Mouse (Mus musculus) MEL (cell line): ENCODE data around the gene Stom. TPM values are rescaled to one million over a fixed set of nuclear protein-coding genes. Genes with fewer than 3 reads are reported as not detected.

Experiments used
- DNase-seq: peaks from one replicate; pipeline ENCODE4 v3.0.0; 2011; ENCODE audit warnings: low read depth, low spot score
- H3K27ac ChIP-seq: 2 replicates; pipeline ENCODE4 v1.5.1; 2012; ENCODE audit warnings: low read depth, mild to moderate bottlenecking, control low read depth, low read length, moderate library complexity; ENCODE audit not compliant: control insufficient read depth
- H3K27me3 ChIP-seq, 2 experiments: fragments of 150-350 bp in 1 of 2; sonication (generic) in 1 of 2; 2 replicates each; pipeline ENCODE4 v1.6.1; 2012; ENCODE audit warnings: low read length in 2 of 2, mild to moderate bottlenecking in 2 of 2, improper control_type of control experiment in 1 of 2, moderate library complexity in 1 of 2; ENCODE audit not compliant: insufficient read depth in 2 of 2, control insufficient read depth in 1 of 2
- H3K36me3 ChIP-seq, 2 experiments: 2 replicates each; pipeline ENCODE4 v1.6.1; 2012 to 2014; ENCODE audit warnings: low read length in 2 of 2, improper control_type of control experiment in 1 of 2, inconsistent platforms in 1 of 2, mild to moderate bottlenecking in 1 of 2; ENCODE audit not compliant: insufficient read depth in 2 of 2, control insufficient read depth in 1 of 2
- H3K4me1 ChIP-seq, 2 experiments: fragments of 150-350 bp in 1 of 2; sonication (generic) in 1 of 2; 2 replicates each; pipeline ENCODE4 v1.6.1; 2012; ENCODE audit warnings: low read length in 2 of 2, improper control_type of control experiment in 1 of 2, mild to moderate bottlenecking in 1 of 2; ENCODE audit not compliant: insufficient read depth in 2 of 2, control insufficient read depth in 1 of 2
- H3K4me3 ChIP-seq, 2 experiments: fragments of 150-350 bp in 1 of 2; sonication (generic) in 1 of 2; 2 replicates each; pipeline ENCODE4 v1.5.1; 2012; ENCODE audit warnings: low read depth in 2 of 2, low read length in 2 of 2, mild to moderate bottlenecking in 2 of 2, moderate library complexity in 2 of 2, control low read depth in 1 of 2, improper control_type of control experiment in 1 of 2; ENCODE audit not compliant: control insufficient read depth in 1 of 2, insufficient read depth in 1 of 2
- H3K79me2 ChIP-seq: 2 replicates; pipeline ENCODE4 v1.6.1; 2012; ENCODE audit warnings: mild to moderate bottlenecking, low read length, moderate library complexity; ENCODE audit not compliant: control insufficient read depth, poor library complexity, insufficient read depth
- H3K9ac ChIP-seq: 2 replicates; pipeline ENCODE4 v1.6.1; 2012; ENCODE audit warnings: low read depth, mild to moderate bottlenecking, control low read depth, low read length, moderate library complexity; ENCODE audit not compliant: control insufficient read depth, poor library complexity, severe bottlenecking
- H3K9me3 ChIP-seq: fragments of 150-350 bp; sonication (generic); replicated peaks from 2 replicates; pipeline ENCODE4 v1.6.1; 2012; ENCODE audit warnings: mild to moderate bottlenecking, low read length, improper control_type of control experiment, moderate library complexity; ENCODE audit not compliant: insufficient read depth
- BHLHE40 ChIP-seq: IDR thresholded peaks from 2 replicates; pipeline ENCODE4 v1.6.1; 2012; ENCODE audit warnings: low read depth, mild to moderate bottlenecking, inconsistent platforms, low read length, improper control_type of control experiment, borderline replicate concordance
- E2F4 ChIP-seq: IDR thresholded peaks from 2 replicates; pipeline ENCODE4 v1.6.1; 2011; ENCODE audit warnings: low read depth, low read length, improper control_type of control experiment, borderline replicate concordance
- EP300 ChIP-seq, 2 experiments: IDR thresholded peaks; 2 replicates each; pipeline ENCODE4 v1.6.1; 2011; ENCODE audit warnings: improper control_type of control experiment in 2 of 2, low read length in 2 of 2, low read depth in 1 of 2, mild to moderate bottlenecking in 1 of 2
- ETS1 ChIP-seq: IDR thresholded peaks from 2 replicates; pipeline ENCODE4 v1.6.1; 2012; ENCODE audit warnings: low read depth, mild to moderate bottlenecking, inconsistent platforms, low read length, improper control_type of control experiment, moderate library complexity
- GATA1 ChIP-seq: IDR thresholded peaks from 2 replicates; pipeline ENCODE4 v1.6.1; 2011; ENCODE audit warnings: low read depth, low read length, improper control_type of control experiment
- HCFC1 ChIP-seq: IDR thresholded peaks from 2 replicates; pipeline ENCODE4 v1.6.1; 2012; ENCODE audit warnings: low read depth, mild to moderate bottlenecking, inconsistent platforms, low read length, improper control_type of control experiment, moderate library complexity
- MAX ChIP-seq: IDR thresholded peaks from 2 replicates; pipeline ENCODE4 v1.6.1; 2011; ENCODE audit warnings: low read length, improper control_type of control experiment
- MAZ ChIP-seq: IDR thresholded peaks from 2 replicates; pipeline ENCODE4 v1.6.1; 2012; ENCODE audit warnings: low read depth, mild to moderate bottlenecking, inconsistent platforms, low read length, improper control_type of control experiment
- MEF2A ChIP-seq: IDR thresholded peaks from 2 replicates; pipeline ENCODE4 v1.6.1; 2014; ENCODE audit warnings: low read depth, mild to moderate bottlenecking, inconsistent platforms, low read length, improper control_type of control experiment; ENCODE audit not compliant: poor library complexity, insufficient replicate concordance, severe bottlenecking; ENCODE audit errors: extremely low read depth
- MXI1 ChIP-seq: IDR thresholded peaks from 2 replicates; pipeline ENCODE4 v1.6.1; 2011; ENCODE audit warnings: mild to moderate bottlenecking, low read depth, low read length, improper control_type of control experiment
- MYB ChIP-seq: IDR thresholded peaks from 2 replicates; pipeline ENCODE4 v1.6.1; 2011; ENCODE audit warnings: mild to moderate bottlenecking, low read depth, low read length, improper control_type of control experiment
- MYC ChIP-seq: IDR thresholded peaks from 2 replicates; pipeline ENCODE4 v1.6.1; 2011; ENCODE audit warnings: low read depth, mild to moderate bottlenecking, low read length, improper control_type of control experiment, moderate library complexity
- NELFE ChIP-seq: IDR thresholded peaks from 2 replicates; pipeline ENCODE4 v1.6.1; 2011; ENCODE audit warnings: low read depth, low read length, improper control_type of control experiment
- NRF1 ChIP-seq: IDR thresholded peaks from 2 replicates; pipeline ENCODE4 v1.6.1; 2014; ENCODE audit warnings: low read depth, mild to moderate bottlenecking, inconsistent platforms, low read length, improper control_type of control experiment, moderate library complexity; ENCODE audit not compliant: poor library complexity, insufficient read depth, severe bottlenecking
- POLR2A ChIP-seq, 2 experiments: IDR thresholded peaks; 2 replicates each; pipeline ENCODE4 v1.6.1; 2011 to 2012; ENCODE audit warnings: low read length in 2 of 2, mild to moderate bottlenecking in 2 of 2, control low read depth in 1 of 2, improper control_type of control experiment in 1 of 2, low read depth in 1 of 2, moderate library complexity in 1 of 2; ENCODE audit not compliant: control insufficient read depth in 1 of 2, insufficient read depth in 1 of 2, poor library complexity in 1 of 2
- POLR2AphosphoS2 ChIP-seq: IDR thresholded peaks from 2 replicates; pipeline ENCODE4 v1.6.1; 2011; ENCODE audit warnings: low read length, improper control_type of control experiment
- RCOR1 ChIP-seq: IDR thresholded peaks from 2 replicates; pipeline ENCODE4 v1.6.1; 2012; ENCODE audit warnings: low read depth, mild to moderate bottlenecking, inconsistent platforms, low read length, improper control_type of control experiment
- SMC3 ChIP-seq: IDR thresholded peaks from 2 replicates; pipeline ENCODE4 v1.6.1; 2011; ENCODE audit warnings: low read depth, low read length, improper control_type of control experiment
- TAL1 ChIP-seq: IDR thresholded peaks from 2 replicates; pipeline ENCODE4 v1.6.1; 2012; ENCODE audit warnings: mild to moderate bottlenecking, inconsistent platforms, low read length, moderate library complexity, mixed read lengths
- TBP ChIP-seq: IDR thresholded peaks from 2 replicates; pipeline ENCODE4 v1.8.0; 2011; ENCODE audit warnings: low read depth, low read length, improper control_type of control experiment
- TCF12 ChIP-seq: IDR thresholded peaks from 2 replicates; pipeline ENCODE4 v1.6.1; 2014; ENCODE audit warnings: low read depth, mild to moderate bottlenecking, inconsistent platforms, low read length, improper control_type of control experiment, moderate library complexity
- USF2 ChIP-seq, 2 experiments: IDR thresholded peaks; 2 replicates each; pipeline ENCODE4 v1.6.1; 2011 to 2012; ENCODE audit warnings: improper control_type of control experiment in 2 of 2, low read length in 2 of 2, borderline replicate concordance in 1 of 2, inconsistent platforms in 1 of 2, low read depth in 1 of 2, mild to moderate bottlenecking in 1 of 2; ENCODE audit not compliant: insufficient read depth in 1 of 2
- ZKSCAN1 ChIP-seq: IDR thresholded peaks from 2 replicates; pipeline ENCODE4 v1.6.1; 2012; ENCODE audit warnings: low read depth, mild to moderate bottlenecking, inconsistent platforms, low read length, improper control_type of control experiment, moderate library complexity
- polyA plus RNA-seq, 2 experiments: library from polyadenylated mRNA; stranded (reverse) in 1 of 2; unstranded in 1 of 2; fragments of >175 nt in 1 of 2; fragments of >200 nt in 1 of 2; gene quantifications; 2 replicates each; pipeline versions ENCODE4 v1.2.1 to v1.2.4; 2012; ENCODE audit warnings: low replicate concordance in 2 of 2, low read depth in 1 of 2; ENCODE audit not compliant: insufficient read length in 2 of 2, insufficient read depth in 1 of 2, missing spikeins in 1 of 2
- total RNA-seq: library from RNA; depleted of rRNA; stranded (reverse); fragments of 300-350 nt; gene quantifications from 2 replicates; pipeline ENCODE4 v1.2.3, GENCODE M21; 2012

Stom gene
- total and polyA plus RNA-seq, 3 experiments = 28.0 to 49.4 TPM; not detected in 1

GRCm38 (mm10) chr2:35329061-35329460 is 7.7 kb downstream of the Stom start:
- TF ChIP-seq NELFE (no peak), NRF1 (no peak), TCF12 (0 out of 2 replicates have a peak, but pooled peaks have one; percentile 4), MXI1 (0 out of 2 replicates have a peak, but pooled peaks have one; percentile 8), POLR2AphosphoS2 (no peak)
- H3K27me3 ChIP-seq = no peaks in the 10 kb centered on the region
- H3K9ac ChIP-seq = no peak overlapping the region
- peaks cover 0 to 58% of the 10 kb centered on the region in 2 experiments; a peak in 2 of 4 replicates for H3K36me3 ChIP-seq
- peak overlapping the region; percentile 55; the same call in 1 of the 2 replicates for H3K27ac ChIP-seq
- no peak for DNase-seq
- peaks cover 4% of the 10 kb centered on the region; the same call in 1 of the 2 replicates for H3K79me2 ChIP-seq
- H3K4me3 ChIP-seq = no peak overlapping the region
- peaks cover 27 to 38% of the 10 kb centered on the region in 2 experiments for H3K4me1 ChIP-seq
- no peaks in the 10 kb centered on the region for H3K9me3 ChIP-seq

DNA sequence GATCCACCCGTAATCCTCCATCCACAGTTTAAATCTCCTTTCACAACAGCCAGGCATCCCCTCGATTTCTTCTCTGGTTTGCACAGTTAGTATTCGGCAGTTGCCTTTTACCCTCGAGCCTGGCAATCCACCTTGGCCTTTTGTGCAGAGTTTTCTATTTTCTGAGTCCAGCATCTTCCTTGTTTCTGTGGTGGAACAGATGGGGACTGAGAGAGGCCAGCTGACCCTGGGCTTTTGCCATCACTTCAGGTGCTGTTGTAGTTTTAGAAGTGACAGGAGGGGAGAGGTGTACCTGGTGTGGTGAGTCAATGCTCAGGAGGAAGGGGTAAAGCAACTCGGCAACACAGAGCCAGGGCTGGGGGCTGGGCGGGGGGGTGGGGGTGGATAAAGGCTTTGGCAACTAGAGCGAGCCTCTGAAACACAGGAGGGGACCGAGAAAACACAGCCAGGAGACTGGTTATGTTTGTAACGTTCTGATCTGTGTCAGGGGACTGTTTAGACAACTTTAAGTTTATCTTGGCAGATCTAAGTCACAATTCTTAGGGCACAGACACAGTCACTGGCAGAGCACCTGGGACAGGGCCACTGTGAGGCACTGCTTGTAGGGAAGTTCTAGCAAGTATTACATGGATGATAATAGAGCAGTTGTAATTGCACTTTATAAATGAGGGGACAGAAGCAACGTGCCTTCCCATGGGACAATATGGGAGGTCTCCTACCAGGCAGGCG is 8.5 kb downstream of the Stom start:
- peaks cover 0 to 54% of the 10 kb centered on the region in 2 experiments; a peak in 2 of 4 replicates for H3K36me3 ChIP-seq
- no peaks in the 10 kb centered on the region for H3K27me3 ChIP-seq
- H3K9ac ChIP-seq = peak overlapping the region; percentile 53
- H3K4me1 ChIP-seq = peaks cover 23 to 38% of the 10 kb centered on the region in 2 experiments
- peak overlapping the region; percentile 50 to 69 for H3K4me3 ChIP-seq
- H3K27ac ChIP-seq = peak overlapping the region; percentile 75
- no peaks in the 10 kb centered on the region for H3K9me3 ChIP-seq
- no peak for DNase-seq
- TF ChIP-seq ZKSCAN1 (no peak), TBP (0 out of 2 replicates have a peak, but pooled peaks have one; percentile 5), GATA1 (0 out of 2 replicates have a peak, but pooled peaks have one; percentile 5)
- peaks cover 4% of the 10 kb centered on the region; the same call in 1 of the 2 replicates for H3K79me2 ChIP-seq

- peak; percentile 83 for DNase-seq
- no peaks in the 10 kb centered on the region for H3K9me3 ChIP-seq
- H3K4me1 ChIP-seq = peaks cover 21 to 37% of the 10 kb centered on the region in 2 experiments
- no peaks in the 10 kb centered on the region for H3K27me3 ChIP-seq
- peak overlapping the region; percentile 81 for H3K27ac ChIP-seq
- H3K9ac ChIP-seq = peak overlapping the region; percentile 48
- peaks cover 0 to 52% of the 10 kb centered on the region in 2 experiments; a peak in 2 of 4 replicates for H3K36me3 ChIP-seq
- H3K79me2 ChIP-seq = no peaks in the 10 kb centered on the region; the same call in 1 of the 2 replicates
- H3K4me3 ChIP-seq = peak overlapping the region; percentile 46 to 69
- TF ChIP-seq MEF2A (peak; percentile 25; the same call in 1 of the 2 replicates), MAX (peak; percentile 89), MXI1 (peak; percentile 97), BHLHE40 (no peak), USF2 (IDR thresholded peaks at IDR 0.05; ENCODE audit: borderline replicate concordance in 1 of 2, insufficient read depth in 1 of 2, low read depth in 1 of 2, low read length in 2 of 2) (no peak), HCFC1 (no peak), ETS1 (peak; percentile 76), GATA1 (peak; percentile 80), MYC (peak; percentile 85), MAZ (peak; percentile 36; the same call in 1 of the 2 replicates), E2F4 (no peak), TAL1 (peak; percentile 58), TBP (no peak; the same call in 1 of the 2 replicates), SMC3 (no peak), EP300 (IDR thresholded peaks at IDR 0.05; ENCODE audit: low read depth in 1 of 2, low read length in 2 of 2) (peak; percentile 89 to 92), MYB (peak; percentile 56; the same call in 1 of the 2 replicates), NELFE (no peak; the same call in 1 of the 2 replicates), RCOR1 (peak; percentile 85), POLR2A (IDR thresholded peaks at IDR 0.05; ENCODE audit: control insufficient read depth in 1 of 2, insufficient read depth in 1 of 2, low read depth in 1 of 2, low read length in 2 of 2, poor library complexity in 1 of 2) (no peak)
Measured at GRCm38 (mm10) chr2:35327583-35327982, 9.2 kb downstream of the Stom start.
